Mouse (Mus musculus): ENCODE results near the gene Mef2c.

Mef2c gene

GRCm38 (mm10) chr13:83568759-83569256, 65.0 kb downstream of the Mef2c start:
- DNase-seq (ENCODE audit: low spot score in 2 of 2), result no peak

- DNase-seq (ENCODE audit: low spot score in 2 of 2), result peak; percentile 90 to 92
These were observed 68.2 kb downstream of the Mef2c start for GRCm38 (mm10) chr13:83571973-83572447.

GRCm38 (mm10) chr13:83572469-83572868, 68.6 kb downstream of the Mef2c start:
- DNase-seq (ENCODE audit: low spot score in 2 of 2), result no peak

GRCm38 (mm10) chr13:83573327-83573726, 69.5 kb downstream of the Mef2c start:
- no peak for DNase-seq (ENCODE audit: low spot score in 2 of 2)

- DNase-seq (ENCODE audit: low spot score in 2 of 2), result no peak
These were observed 70.2 kb downstream of the Mef2c start for GRCm38 (mm10) chr13:83573855-83574583.

- peak; percentile 16 to 31 for DNase-seq (ENCODE audit: low spot score in 2 of 2)
These were observed 71.0 kb downstream of the Mef2c start for GRCm38 (mm10) chr13:83574866-83575265.

- DNase-seq (ENCODE audit: low spot score in 2 of 2), result no peak
These were observed 75.6 kb downstream of the Mef2c start for GRCm38 (mm10) chr13:83579410-83579809.

GRCm38 (mm10) chr13:83580856-83581255, 77.0 kb downstream of the Mef2c start:
- no peak for DNase-seq (ENCODE audit: low spot score in 2 of 2)

GRCm38 (mm10) chr13:83582564-83582963, 78.7 kb downstream of the Mef2c start:
- DNase-seq (ENCODE audit: low spot score in 2 of 2), result no peak

GRCm38 (mm10) chr13:83583881-83584280, 80.0 kb downstream of the Mef2c start:
- no peak for DNase-seq (ENCODE audit: low spot score in 2 of 2)

- no peak for DNase-seq (ENCODE audit: low spot score in 2 of 2)
These were observed 81.5 kb downstream of the Mef2c start for GRCm38 (mm10) chr13:83585359-83585758.

GRCm38 (mm10) chr13:83588186-83588585, 84.4 kb downstream of the Mef2c start:
- no peak for DNase-seq (ENCODE audit: low spot score in 2 of 2)

GRCm38 (mm10) chr13:83590886-83591285, 87.1 kb downstream of the Mef2c start:
- no peak for DNase-seq (ENCODE audit: low spot score in 2 of 2)

- no peak for DNase-seq (ENCODE audit: low spot score in 2 of 2)
These were observed 91.6 kb downstream of the Mef2c start for GRCm38 (mm10) chr13:83595429-83595828.

GRCm38 (mm10) chr13:83596989-83597738, 93.3 kb downstream of the Mef2c start:
- DNase-seq (ENCODE audit: low spot score in 2 of 2), result no peak

GRCm38 (mm10) chr13:83597739-83598210, 93.9 kb downstream of the Mef2c start:
- no peak for DNase-seq (ENCODE audit: low spot score in 2 of 2)

GRCm38 (mm10) chr13:83600301-83600700, 96.5 kb downstream of the Mef2c start:
- DNase-seq (ENCODE audit: low spot score in 2 of 2), result no peak

GRCm38 (mm10) chr13:83601741-83602140, 97.9 kb downstream of the Mef2c start:
- no peak for DNase-seq (ENCODE audit: low spot score in 2 of 2)

GRCm38 (mm10) chr13:83603373-83604265, 99.8 kb downstream of the Mef2c start:
- no peak for DNase-seq (ENCODE audit: low spot score in 2 of 2)

GRCm38 (mm10) chr13:83604320-83604719, 100.5 kb downstream of the Mef2c start:
- no peak for DNase-seq (ENCODE audit: low spot score in 2 of 2)

GRCm38 (mm10) chr13:83604785-83605184, 101.0 kb downstream of the Mef2c start:
- peak; percentile 29 to 31 for DNase-seq (ENCODE audit: low spot score in 2 of 2)
